ENCODE assay signal across 14 mouse cellular contexts in genomic region chr11:5298007-5298372, GRCm38 (mm10). TPM values are rescaled to one million over a fixed set of nuclear protein-coding genes. Genes with fewer than 3 reads are reported as not detected.
DNase-seq lines count a peak whose midpoint lies in the region; ATAC-seq and TF ChIP-seq lines count a peak whose summit lies in the region.
"Had no signal": no experiment of that assay in that cellular context is flagged by ENCODE, and none has a peak within 500 bp of the region (broad histone marks: within the 10 kb centered on the region; RNA-seq: fewer than 3 reads in every experiment).

No protein-coding gene starts in this region.

- no peak for TF ChIP-seq CTCF in kidney, postnatal 0 days (IDR thresholded peaks at IDR 0.05; ENCODE audit: low read depth)

- DNase-seq in forebrain, embryonic 10.5 days (ENCODE audit: extremely low spot score, low spot score): no peak
- DNase-seq in kidney, postnatal 0 days (ENCODE audit: low spot score): no peak
- DNase-seq in kidney, adult 18-20 months: no peak
- peak; percentile 56 for DNase-seq in hindlimb bud, embryonic 11.5 days (ENCODE audit: extremely low spot score, low read depth, low spot score)
- DNase-seq in urinary bladder, adult 18-20 months (ENCODE audit: low spot score in 2 of 2): no peak
- DNase-seq: cerebellum, adult 9-10 months; liver; right cerebral cortex, adult 18-20 months had no signal

- H3K36me3 ChIP-seq in forebrain, embryonic 10.5 days (replicated peaks): no peaks in the 10 kb centered on the region
- no peaks in the 10 kb centered on the region for H3K36me3 ChIP-seq in forebrain, embryonic 15.5 days
- no peaks in the 10 kb centered on the region for H3K36me3 ChIP-seq in kidney, postnatal 0 days (ENCODE audit: insufficient read depth, low read length)
- H3K36me3 ChIP-seq in embryonic facial prominence, embryonic 13.5 days: no peaks in the 10 kb centered on the region
- H3K36me3 ChIP-seq: heart, embryonic 12.5 days had no signal

- no peak overlapping the region for H3K4me2 ChIP-seq in forebrain, embryonic 15.5 days (replicated peaks)
- peak overlapping the region; percentile 25 for H3K4me2 ChIP-seq in kidney, postnatal 0 days (ENCODE audit: low read length)
- peak overlapping the region; percentile 36; the same call in 1 of the 2 replicates for H3K4me2 ChIP-seq in embryonic facial prominence, embryonic 13.5 days
- H3K4me2 ChIP-seq: heart, embryonic 12.5 days had no signal

- 32% methylated on average over 1 of the region's 1 CpGs for WGBS in forebrain, embryonic 10.5 days
- WGBS in forebrain, embryonic 15.5 days: 13% methylated on average over 1 of the region's 1 CpGs
- 17% methylated on average over 1 of the region's 1 CpGs for WGBS in kidney, postnatal 0 days
- WGBS in embryonic facial prominence, embryonic 13.5 days: 30% methylated on average over 1 of the region's 1 CpGs

- H3K4me3 ChIP-seq in forebrain, embryonic 10.5 days: peak overlapping the region; percentile 19; the same call in 1 of the 2 replicates
- no peak overlapping the region for H3K4me3 ChIP-seq in forebrain, embryonic 15.5 days
- no peak overlapping the region for H3K4me3 ChIP-seq in kidney, postnatal 0 days (replicated peaks; ENCODE audit: low read depth, low read length)
- H3K4me3 ChIP-seq in embryonic facial prominence, embryonic 13.5 days: no peak overlapping the region
- H3K4me3 ChIP-seq: heart, embryonic 12.5 days had no signal

- peaks cover 45% of the 10 kb centered on the region for H3K4me1 ChIP-seq in forebrain, embryonic 10.5 days
- H3K4me1 ChIP-seq in forebrain, embryonic 15.5 days: peaks cover 16% of the 10 kb centered on the region
- peaks cover 28% of the 10 kb centered on the region; the same call in 1 of the 2 replicates for H3K4me1 ChIP-seq in kidney, postnatal 0 days (replicated peaks; ENCODE audit: insufficient read depth, low read length)
- H3K4me1 ChIP-seq in embryonic facial prominence, embryonic 13.5 days: peaks cover 33% of the 10 kb centered on the region

- no peak for ATAC-seq in forebrain, embryonic 15.5 days (replicated peaks)
- no peak for ATAC-seq in kidney, postnatal 0 days (replicated peaks; ENCODE audit: low FRiP score, low read depth)
- ATAC-seq in embryonic facial prominence, embryonic 13.5 days (ENCODE audit: insufficient number of reproducible peaks, insufficient read depth, low FRiP score, low TSS enrichment, low read depth): no peak
- no peak for ATAC-seq in erythroid progenitor cell, adult 5-6 weeks (replicated peaks; ENCODE audit: low FRiP score, poor library complexity, severe bottlenecking)
- ATAC-seq: intestine, postnatal 0 days had no signal

- H3K9me3 ChIP-seq in forebrain, embryonic 10.5 days: no peaks in the 10 kb centered on the region
- H3K9me3 ChIP-seq in forebrain, embryonic 15.5 days: no peaks in the 10 kb centered on the region
- no peaks in the 10 kb centered on the region for H3K9me3 ChIP-seq in kidney, postnatal 0 days (replicated peaks; ENCODE audit: low read length)
- no peaks in the 10 kb centered on the region for H3K9me3 ChIP-seq in embryonic facial prominence, embryonic 13.5 days
- H3K9me3 ChIP-seq: G1E; heart, embryonic 12.5 days had no signal

- H3K27me3 ChIP-seq in forebrain, embryonic 10.5 days (ENCODE audit: poor library complexity, severe bottlenecking): no peaks in the 10 kb centered on the region
- no peaks in the 10 kb centered on the region for H3K27me3 ChIP-seq in forebrain, embryonic 15.5 days
- no peaks in the 10 kb centered on the region for H3K27me3 ChIP-seq in kidney, postnatal 0 days (ENCODE audit: insufficient read depth, low read length)
- H3K27me3 ChIP-seq in embryonic facial prominence, embryonic 13.5 days: no peaks in the 10 kb centered on the region
- H3K27me3 ChIP-seq: heart, embryonic 12.5 days had no signal

- H3K9ac ChIP-seq in forebrain, embryonic 15.5 days (replicated peaks): no peak overlapping the region
- H3K9ac ChIP-seq in kidney, postnatal 0 days (ENCODE audit: low read depth, low read length): no peak overlapping the region
- no peak overlapping the region for H3K9ac ChIP-seq in embryonic facial prominence, embryonic 13.5 days
- H3K9ac ChIP-seq: heart, embryonic 12.5 days had no signal

- H3K27ac ChIP-seq in forebrain, embryonic 10.5 days: peak overlapping the region; percentile 42; the same call in 1 of the 2 replicates
- H3K27ac ChIP-seq in forebrain, embryonic 15.5 days (replicated peaks): no peak overlapping the region
- peak overlapping the region; percentile 80 for H3K27ac ChIP-seq in kidney, postnatal 0 days
- H3K27ac ChIP-seq in embryonic facial prominence, embryonic 13.5 days: peak overlapping the region; percentile 48; the same call in 1 of the 2 replicates

RNA-seq across cellular contexts. Expression of gene Kremen1, which starts 36.6 kb away (rescaled TPM):
- 11.4 TPM in 2 replicates for polyA plus RNA-seq in forebrain, embryonic 10.5 days (2016; fragmentation: Nextera tagmentation; extraction: Ambion mirVana)
- 5.4 and 6.5 TPM in 2 replicates for polyA plus RNA-seq in forebrain, embryonic 15.5 days (2015; fragmentation: Nextera tagmentation; extraction: Ambion mirVana)
- 18.3 and 20.0 TPM in 2 replicates for polyA plus RNA-seq in kidney, postnatal 0 days (2015; fragmentation: Nextera tagmentation; extraction: Ambion mirVana)
- polyA plus RNA-seq in embryonic facial prominence, embryonic 13.5 days (2015; fragmentation: Nextera tagmentation; extraction: Ambion mirVana): 23.8 and 25.1 TPM in 2 replicates
- 0.36 and 1.3 TPM in 2 replicates for total RNA-seq in erythroid progenitor cell, adult 5-6 weeks (2015; ENCODE audit: low replicate concordance)
- 0.39 and 1.4 TPM in 2 replicates for total RNA-seq in erythroid progenitor cell, adult 5-6 weeks (2017; ENCODE audit: low replicate concordance)
